Mouse (Mus musculus) ES-Bruce4 (cell line): ENCODE data around the gene Akap5.

Experiments used
- CTCF ChIP-seq: IDR thresholded peaks from one replicate; pipeline ENCODE4 v1.8.1; 2011; ENCODE audit warnings: low read depth, low read length
- EP300 ChIP-seq: IDR thresholded peaks from 2 replicates; pipeline ENCODE4 v1.6.1; 2011; ENCODE audit warnings: low read depth, low read length; ENCODE audit not compliant: insufficient read depth
- POLR2A ChIP-seq: IDR thresholded peaks from one replicate; pipeline ENCODE4 v1.8.1; 2011; ENCODE audit warnings: low read length; ENCODE audit not compliant: insufficient read depth

GRCm38 (mm10) chr12:76377726-76378125 lies 53.0 kb downstream of the Akap5 start:
- TF ChIP-seq CTCF (no peak), EP300 (no peak), POLR2A (no peak)
